Mouse (Mus musculus): ENCODE measurements around the gene Axin2. TPM values are rescaled to one million over a fixed set of nuclear protein-coding genes. Genes with fewer than 3 reads are reported as not detected.

Axin2 gene
- polyA plus RNA-seq, 1 experiment: 11.4 TPM

- H3K36me3 ChIP-seq (ENCODE audit: control insufficient read depth, insufficient read depth, low read length, poor library complexity, severe bottlenecking): no peaks in the 10 kb centered on the region
- no peaks in the 10 kb centered on the region for H3K4me1 ChIP-seq (ENCODE audit: control insufficient read depth, insufficient read depth, low read length)
- no peak overlapping the region for H3K9ac ChIP-seq (ENCODE audit: low read depth, poor library complexity, severe bottlenecking)
- H3K27ac ChIP-seq (ENCODE audit: insufficient read depth, low read length): no peak overlapping the region
- no peak overlapping the region for H3K4me3 ChIP-seq (ENCODE audit: low read depth, low read length)
- no peaks in the 10 kb centered on the region for H3K9me3 ChIP-seq (replicated peaks; ENCODE audit: control insufficient read depth, insufficient read depth, low read length, poor library complexity, severe bottlenecking)
- TF ChIP-seq EP300 (IDR thresholded peaks at IDR 0.05; ENCODE audit: insufficient read depth, low read depth, low read length): no peak
- no peak for TF ChIP-seq POLR2A (IDR thresholded peaks at IDR 0.05; ENCODE audit: insufficient read depth, low read length)
- H3K27me3 ChIP-seq (ENCODE audit: control insufficient read depth, insufficient read depth, low read length, poor library complexity, severe bottlenecking): no peaks in the 10 kb centered on the region
Measured at GRCm38 (mm10) chr11:108987226-108987625, 67.1 kb downstream of the Axin2 start.

GRCm38 (mm10) chr11:108987705-108988104, 67.6 kb downstream of the Axin2 start:
- Histone ChIP-seq H3K4me1 (ENCODE audit: control insufficient read depth, insufficient read depth, low read length) (no peaks in the 10 kb centered on the region), H3K9me3 (replicated peaks; ENCODE audit: control insufficient read depth, insufficient read depth, low read length, poor library complexity, severe bottlenecking) (no peaks in the 10 kb centered on the region), H3K27me3 (ENCODE audit: control insufficient read depth, insufficient read depth, low read length, poor library complexity, severe bottlenecking) (no peaks in the 10 kb centered on the region), H3K36me3 (ENCODE audit: control insufficient read depth, insufficient read depth, low read length, poor library complexity, severe bottlenecking) (no peaks in the 10 kb centered on the region), H3K27ac (ENCODE audit: insufficient read depth, low read length) (no peak overlapping the region), H3K9ac (ENCODE audit: low read depth, poor library complexity, severe bottlenecking) (no peak overlapping the region), H3K4me3 (ENCODE audit: low read depth, low read length) (no peak overlapping the region)
- no peak for TF ChIP-seq EP300 (IDR thresholded peaks at IDR 0.05; ENCODE audit: insufficient read depth, low read depth, low read length)
- TF ChIP-seq CTCF (IDR thresholded peaks at IDR 0.05; ENCODE audit: low read depth, low read length): no peak
- no peak for TF ChIP-seq POLR2A (IDR thresholded peaks at IDR 0.05; ENCODE audit: insufficient read depth, low read length)

- Histone ChIP-seq H3K9me3 (replicated peaks; ENCODE audit: control insufficient read depth, insufficient read depth, low read length, poor library complexity, severe bottlenecking) (no peaks in the 10 kb centered on the region; the same call in none of the 2 replicates), H3K4me3 (ENCODE audit: low read depth, low read length) (no peak overlapping the region), H3K9ac (ENCODE audit: low read depth, poor library complexity, severe bottlenecking) (no peak overlapping the region), H3K36me3 (ENCODE audit: control insufficient read depth, insufficient read depth, low read length, poor library complexity, severe bottlenecking) (no peaks in the 10 kb centered on the region), H3K4me1 (ENCODE audit: control insufficient read depth, insufficient read depth, low read length) (no peaks in the 10 kb centered on the region), H3K27ac (ENCODE audit: insufficient read depth, low read length) (no peak overlapping the region), H3K27me3 (ENCODE audit: control insufficient read depth, insufficient read depth, low read length, poor library complexity, severe bottlenecking) (no peaks in the 10 kb centered on the region)
- TF ChIP-seq EP300 (IDR thresholded peaks at IDR 0.05; ENCODE audit: insufficient read depth, low read depth, low read length) (no peak), POLR2A (IDR thresholded peaks at IDR 0.05; ENCODE audit: insufficient read depth, low read length) (no peak), CTCF (IDR thresholded peaks at IDR 0.05; ENCODE audit: low read depth, low read length) (no peak)
Measured at GRCm38 (mm10) chr11:108988258-108988657, 68.1 kb downstream of the Axin2 start.

- Histone ChIP-seq H3K9ac (ENCODE audit: low read depth, poor library complexity, severe bottlenecking) (no peak overlapping the region), H3K4me3 (ENCODE audit: low read depth, low read length) (no peak overlapping the region), H3K4me1 (ENCODE audit: control insufficient read depth, insufficient read depth, low read length) (no peaks in the 10 kb centered on the region), H3K36me3 (ENCODE audit: control insufficient read depth, insufficient read depth, low read length, poor library complexity, severe bottlenecking) (no peaks in the 10 kb centered on the region), H3K9me3 (replicated peaks; ENCODE audit: control insufficient read depth, insufficient read depth, low read length, poor library complexity, severe bottlenecking) (peaks cover 4% of the 10 kb centered on the region), H3K27me3 (ENCODE audit: control insufficient read depth, insufficient read depth, low read length, poor library complexity, severe bottlenecking) (no peaks in the 10 kb centered on the region), H3K27ac (ENCODE audit: insufficient read depth, low read length) (no peak overlapping the region)
- TF ChIP-seq CTCF (IDR thresholded peaks at IDR 0.05; ENCODE audit: low read depth, low read length) (no peak), POLR2A (IDR thresholded peaks at IDR 0.05; ENCODE audit: insufficient read depth, low read length) (no peak), EP300 (IDR thresholded peaks at IDR 0.05; ENCODE audit: insufficient read depth, low read depth, low read length) (no peak)
Measured at GRCm38 (mm10) chr11:108989940-108990339, 69.8 kb downstream of the Axin2 start.

GRCm38 (mm10) chr11:108993414-108993813, 73.3 kb downstream of the Axin2 start:
- Histone ChIP-seq H3K27ac (ENCODE audit: insufficient read depth, low read length) (no peak overlapping the region), H3K4me1 (ENCODE audit: control insufficient read depth, insufficient read depth, low read length) (no peaks in the 10 kb centered on the region), H3K4me3 (ENCODE audit: low read depth, low read length) (no peak overlapping the region), H3K9me3 (replicated peaks; ENCODE audit: control insufficient read depth, insufficient read depth, low read length, poor library complexity, severe bottlenecking) (peaks cover 4% of the 10 kb centered on the region), H3K36me3 (ENCODE audit: control insufficient read depth, insufficient read depth, low read length, poor library complexity, severe bottlenecking) (no peaks in the 10 kb centered on the region), H3K9ac (ENCODE audit: low read depth, poor library complexity, severe bottlenecking) (no peak overlapping the region), H3K27me3 (ENCODE audit: control insufficient read depth, insufficient read depth, low read length, poor library complexity, severe bottlenecking) (no peaks in the 10 kb centered on the region)
- no peak for TF ChIP-seq POLR2A (IDR thresholded peaks at IDR 0.05; ENCODE audit: insufficient read depth, low read length)
- TF ChIP-seq EP300 (IDR thresholded peaks at IDR 0.05; ENCODE audit: insufficient read depth, low read depth, low read length): no peak
- no peak for TF ChIP-seq CTCF (IDR thresholded peaks at IDR 0.05; ENCODE audit: low read depth, low read length)

GRCm38 (mm10) chr11:108995196-108995989, 75.2 kb downstream of the Axin2 start:
- Histone ChIP-seq H3K27me3 (ENCODE audit: control insufficient read depth, insufficient read depth, low read length, poor library complexity, severe bottlenecking) (no peaks in the 10 kb centered on the region), H3K9me3 (replicated peaks; ENCODE audit: control insufficient read depth, insufficient read depth, low read length, poor library complexity, severe bottlenecking) (peaks cover 10% of the 10 kb centered on the region), H3K4me1 (ENCODE audit: control insufficient read depth, insufficient read depth, low read length) (no peaks in the 10 kb centered on the region), H3K27ac (ENCODE audit: insufficient read depth, low read length) (no peak overlapping the region), H3K4me3 (ENCODE audit: low read depth, low read length) (no peak overlapping the region), H3K36me3 (ENCODE audit: control insufficient read depth, insufficient read depth, low read length, poor library complexity, severe bottlenecking) (no peaks in the 10 kb centered on the region), H3K9ac (ENCODE audit: low read depth, poor library complexity, severe bottlenecking) (no peak overlapping the region)
- TF ChIP-seq CTCF (IDR thresholded peaks at IDR 0.05; ENCODE audit: low read depth, low read length) (no peak), POLR2A (IDR thresholded peaks at IDR 0.05; ENCODE audit: insufficient read depth, low read length) (no peak), EP300 (IDR thresholded peaks at IDR 0.05; ENCODE audit: insufficient read depth, low read depth, low read length) (no peak)
